Mouse (Mus musculus) mouse trophoblast stem cell (cell line): ENCODE results near the gene Ss18l1.

ENCODE experiments used
- in situ Hi-C, 2 experiments: fragments of 300-500 bp; cut with MseI, MboI; formaldehyde crosslinking; loops; 2 replicates in 1 of 2; 3 replicates in 1 of 2; pipeline ENCODE4 v1.15.1; 2025

The Ss18l1 gene

GRCm38 (mm10) chr2:180034753-180035152 lies 7.6 kb upstream of the Ss18l1 start:
- in situ Hi-C loops: no loop called here

GRCm38 (mm10) chr2:180040406-180040805 lies 1.9 kb upstream of the Ss18l1 start:
- in situ Hi-C loops: loop anchor here in 1 of 2 experiments (5.0 kb wide), 1 partner anchor 123 kb away; no protein-coding TSS in a partner anchor

DNA sequence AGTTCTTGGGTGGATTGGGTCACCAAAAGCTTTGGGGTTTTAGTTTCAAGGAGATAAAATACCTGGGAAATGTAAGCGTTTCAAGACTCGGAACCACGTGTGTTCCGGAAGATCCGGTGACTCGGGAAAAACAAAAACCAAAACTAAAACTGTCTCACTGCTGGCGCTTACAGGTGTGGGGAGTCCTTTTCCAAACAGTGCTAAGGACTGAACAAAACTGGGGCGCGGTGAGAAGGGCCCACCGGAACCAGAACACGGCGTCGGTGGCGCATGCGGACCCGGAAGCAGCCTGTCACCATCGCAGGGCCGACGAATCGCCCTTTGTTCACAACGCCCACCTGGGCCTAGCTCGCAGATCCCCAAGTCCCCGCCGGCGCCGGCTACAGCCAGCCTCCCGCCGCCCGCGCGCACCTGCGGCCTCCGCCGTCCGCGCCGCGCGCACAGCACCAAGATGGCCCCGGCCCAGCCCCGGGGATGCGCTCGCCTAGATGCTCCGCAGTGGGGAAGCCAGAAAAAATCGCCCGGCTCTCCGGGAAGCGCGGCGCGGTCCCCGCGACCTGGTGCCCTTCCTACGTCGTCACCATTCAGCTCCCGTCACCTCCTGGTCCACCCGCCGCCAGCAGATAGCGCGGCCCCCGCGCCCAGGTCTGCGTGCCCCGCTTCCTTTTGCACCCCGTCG lies 593 bp upstream of the Ss18l1 start:
- in situ Hi-C loops: loop anchor here in 1 of 2 experiments (5.0 kb wide), 1 partner anchor 124 kb away; no protein-coding TSS in a partner anchor

DNA sequence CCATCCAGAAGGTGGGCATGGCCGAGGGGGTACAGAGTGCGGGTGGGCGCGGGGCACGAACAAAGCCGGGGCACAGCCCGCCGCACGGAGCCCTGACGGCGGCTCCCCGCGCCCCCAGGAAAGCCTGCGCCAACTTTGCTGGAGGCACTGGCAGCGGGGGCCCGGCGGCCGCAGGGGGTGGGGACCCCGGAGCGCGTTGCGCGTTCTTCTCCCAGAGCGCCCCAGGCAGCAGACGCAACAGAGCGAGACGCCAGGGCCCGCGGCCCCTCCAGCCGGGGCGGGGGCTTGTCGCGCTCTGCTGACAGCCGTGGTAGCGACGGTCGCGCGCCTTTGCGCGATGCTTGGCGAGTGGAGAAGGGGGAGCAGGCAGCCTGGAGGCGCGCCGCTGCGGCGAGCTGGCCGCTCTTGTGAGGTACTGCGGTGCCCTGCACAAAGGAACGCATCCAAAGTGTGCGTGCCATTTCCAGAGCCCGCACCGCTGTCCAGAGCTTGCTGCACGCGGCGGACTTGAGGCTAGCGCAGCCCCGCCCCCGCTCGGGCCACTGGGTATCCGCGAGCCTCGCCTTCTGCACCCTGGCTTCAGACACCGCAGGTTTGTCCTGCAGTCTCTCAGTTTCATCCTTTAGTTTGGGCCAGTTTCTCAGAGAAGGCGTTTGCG lies 678 bp downstream of the Ss18l1 start:
- in situ Hi-C loops: loop anchor here in 1 of 2 experiments (5.0 kb wide), 1 partner anchor 126 kb away; no protein-coding TSS in a partner anchor

GRCm38 (mm10) chr2:180045283-180045682 lies 3.0 kb downstream of the Ss18l1 start:
- in situ Hi-C loops: no loop called here

- in situ Hi-C loops: no loop called here
Measured at GRCm38 (mm10) chr2:180047580-180047979, 5.3 kb downstream of the Ss18l1 start.

DNA sequence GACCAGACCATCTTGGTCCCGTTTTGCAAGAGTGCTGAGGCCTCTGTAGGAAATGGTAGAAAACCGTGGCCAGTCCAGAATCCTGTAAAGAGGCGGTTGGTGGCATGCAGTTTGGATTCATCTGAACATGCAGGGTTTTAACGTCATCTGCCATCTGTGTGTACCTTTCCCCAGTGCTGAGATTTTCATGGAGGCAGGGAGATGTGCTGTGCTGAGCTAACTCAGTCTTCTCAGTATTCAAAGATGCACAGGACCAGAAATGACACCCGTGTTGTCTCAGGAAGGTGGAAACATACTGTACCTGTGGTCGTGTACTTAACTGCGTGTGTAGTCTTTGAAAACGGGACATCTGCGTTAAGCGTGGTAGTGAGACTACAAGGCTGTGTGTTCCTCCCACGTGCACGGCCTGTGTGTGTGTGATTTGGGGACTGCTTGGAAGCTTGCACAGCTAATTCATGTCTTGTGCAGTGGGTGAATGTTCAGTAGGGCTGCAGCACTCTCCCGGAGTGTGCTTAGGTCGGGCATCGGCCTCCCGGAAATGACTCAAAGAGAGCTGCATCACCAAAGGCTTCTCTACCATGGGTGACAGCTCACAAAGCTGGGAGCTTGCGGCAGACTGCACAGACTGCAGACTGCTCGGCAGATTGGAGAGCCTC lies 5.8 kb downstream of the Ss18l1 start:
- in situ Hi-C loops: no loop called here

- in situ Hi-C loops: loop anchor here in 1 of 2 experiments (5.0 kb wide), 1 partner anchor 129 kb away; no protein-coding TSS in a partner anchor
Measured at GRCm38 (mm10) chr2:180050986-180051385, 8.7 kb downstream of the Ss18l1 start.

- in situ Hi-C loops: loop anchor here in 1 of 2 experiments (5.0 kb wide), 1 partner anchor 130 kb away; no protein-coding TSS in a partner anchor
Measured at GRCm38 (mm10) chr2:180051986-180052733, 9.9 kb downstream of the Ss18l1 start.

- in situ Hi-C loops: loop anchor here in 1 of 2 experiments (5.0 kb wide), 1 partner anchor 131 kb away; no protein-coding TSS in a partner anchor
Measured at GRCm38 (mm10) chr2:180053001-180053400, 10.7 kb downstream of the Ss18l1 start.

- in situ Hi-C loops: no loop called here
Measured at GRCm38 (mm10) chr2:180063338-180064131, 21.2 kb downstream of the Ss18l1 start.

DNA sequence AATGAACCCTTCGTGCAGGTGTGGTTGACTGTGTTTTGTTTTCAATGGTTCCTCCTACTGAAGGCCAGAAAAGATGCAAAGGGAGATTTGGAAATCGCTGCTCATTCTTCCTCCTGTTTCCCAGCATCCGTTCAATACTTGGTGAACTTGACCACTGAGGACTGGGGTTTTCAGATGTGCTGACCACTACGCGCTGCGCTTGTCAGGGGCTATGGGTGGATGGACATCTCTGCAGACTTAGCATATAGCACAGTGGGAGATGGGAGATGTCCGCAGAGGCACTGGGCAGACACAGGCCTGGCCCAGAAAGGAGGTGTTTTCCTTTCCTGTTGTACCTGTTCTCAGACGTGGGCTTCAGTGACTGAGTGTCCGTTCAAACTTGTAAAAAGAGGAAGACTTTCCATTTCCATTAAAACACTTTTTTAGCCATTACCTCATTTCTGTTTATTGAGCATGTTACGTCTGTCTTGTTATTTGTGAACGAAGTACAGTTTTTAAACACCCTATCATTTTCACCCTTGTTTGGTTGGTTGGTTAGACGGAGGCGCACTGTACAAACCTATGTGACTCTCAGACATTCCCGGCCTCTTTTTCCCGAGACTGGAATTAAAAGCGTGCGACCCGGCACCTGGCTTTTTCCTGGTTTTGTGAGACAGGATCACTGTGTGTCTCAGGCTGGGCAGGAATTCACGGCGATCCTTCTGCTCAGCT lies 27.6 kb downstream of the Ss18l1 start:
- in situ Hi-C loops: no loop called here

- in situ Hi-C loops: no loop called here
Measured at GRCm38 (mm10) chr2:180070481-180071453, 28.5 kb downstream of the Ss18l1 start, which contains the start of gene Mtg2. TSS of gene Mtg2 (plus strand) at chr2:180070588.

- in situ Hi-C loops: no loop called here
Measured at GRCm38 (mm10) chr2:180071671-180072070, 29.4 kb downstream of the Ss18l1 start.

- in situ Hi-C loops: no loop called here
Measured at GRCm38 (mm10) chr2:180072886-180073285, 30.6 kb downstream of the Ss18l1 start.

DNA sequence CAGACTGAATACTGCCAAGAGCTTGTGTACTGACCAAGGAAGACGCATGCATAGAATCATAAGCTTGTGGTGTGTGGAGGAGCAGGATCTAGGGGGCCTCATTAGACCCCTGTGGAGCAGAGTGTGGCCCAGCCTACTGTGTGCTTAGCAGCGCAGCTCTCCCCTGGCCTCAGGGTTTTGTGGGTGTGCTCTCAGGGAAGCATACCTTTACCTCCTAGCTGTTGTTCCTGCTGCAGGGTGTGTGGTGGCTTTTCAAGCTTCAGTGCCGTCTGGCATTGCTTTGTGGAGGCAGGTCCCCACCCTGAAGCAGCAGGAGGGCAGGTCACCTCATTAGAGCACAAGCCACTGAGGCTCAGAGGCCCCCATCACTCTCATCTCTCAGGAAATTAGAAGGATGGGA lies 35.3 kb downstream of the Ss18l1 start:
- in situ Hi-C loops: no loop called here

DNA sequence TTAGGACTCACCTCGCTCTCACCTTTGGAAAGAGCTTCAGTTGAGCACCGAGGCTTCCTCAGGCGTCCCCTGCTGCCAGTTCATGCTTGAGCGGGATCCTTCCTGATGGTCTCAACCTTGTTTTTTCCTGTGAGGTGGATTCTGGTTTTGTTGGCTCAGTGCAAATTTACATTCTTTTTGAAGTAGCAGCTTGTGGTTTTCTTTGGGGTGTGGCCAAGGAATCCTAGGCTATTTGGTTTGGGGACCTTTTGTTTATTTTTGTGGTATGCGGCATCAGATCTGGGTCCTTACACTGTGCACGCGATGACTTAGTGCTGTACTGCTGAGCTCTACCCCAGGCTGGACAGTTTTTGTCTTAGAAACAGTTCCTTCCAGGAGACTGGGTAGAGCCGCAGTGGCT lies 38.4 kb downstream of the Ss18l1 start:
- in situ Hi-C loops: no loop called here

- in situ Hi-C loops: no loop called here
Measured at GRCm38 (mm10) chr2:180083063-180083462, 40.8 kb downstream of the Ss18l1 start.

- in situ Hi-C loops: no loop called here
Measured at GRCm38 (mm10) chr2:180084565-180084964, 42.3 kb downstream of the Ss18l1 start.
